Mouse (Mus musculus) embryonic facial prominence, embryonic 10.5 days (tissue): ENCODE data around the gene Zfp974. TPM values are rescaled to one million over a fixed set of nuclear protein-coding genes. Genes with fewer than 3 reads are reported as not detected.

ENCODE experiments used
- DNase-seq: peaks from one replicate; pipeline ENCODE4 v3.0.0-alpha.2; 2017; ENCODE audit warnings: low spot score
- H3K27ac ChIP-seq: fragments of 300-500 bp; sonication (generic); replicated peaks from 2 replicates; pipeline ENCODE4 v1.5.1; 2016; ENCODE audit warnings: mild to moderate bottlenecking
- H3K27me3 ChIP-seq: fragments of 300-500 bp; sonication (generic); replicated peaks from 2 replicates; pipeline ENCODE4 v1.6.1; 2016; ENCODE audit warnings: low read depth, mild to moderate bottlenecking; ENCODE audit not compliant: poor library complexity, severe bottlenecking
- H3K36me3 ChIP-seq: fragments of 300-500 bp; sonication (generic); replicated peaks from 2 replicates; pipeline ENCODE4 v1.6.1; 2016; ENCODE audit warnings: mild to moderate bottlenecking, moderate library complexity
- H3K4me1 ChIP-seq: fragments of 300-500 bp; sonication (generic); 2 replicates; pipeline ENCODE4 v1.6.1; 2016
- H3K4me3 ChIP-seq: fragments of 300-500 bp; sonication (generic); 2 replicates; pipeline ENCODE4 v1.5.1; 2016; ENCODE audit warnings: mild to moderate bottlenecking, moderate library complexity
- H3K9me3 ChIP-seq: fragments of 300-500 bp; sonication (generic); 2 replicates; pipeline ENCODE4 v1.6.1; 2016; ENCODE audit warnings: mild to moderate bottlenecking
- WGBS: fragments of 180-500 bp; shearing (Covaris S2); methylation state at CpG from one replicate; pipeline ENCODE4 v1.1.7; 2016; 5-methylcytosine and 5-hydroxymethylcytosine counted together
- polyA plus RNA-seq: library from polyadenylated mRNA; unstranded; fragments of >200 nt; fragmentation: Nextera tagmentation; extraction: Ambion mirVana; gene quantifications from 2 replicates; pipeline ENCODE4 v1.2.1, GENCODE M21; 2016

Zfp974 gene
- polyA plus RNA-seq, 1 experiment from 2014 or later = 9.8 TPM

GRCm38 (mm10) chr7:27860396-27861235 lies 68.6 kb downstream of the Zfp974 start:
- Histone ChIP-seq H3K36me3 (peaks cover 38% of the 10 kb centered on the region), H3K27me3 (no peaks in the 10 kb centered on the region), H3K9me3 (no peaks in the 10 kb centered on the region), H3K4me1 (peaks cover 15% of the 10 kb centered on the region), H3K27ac (peak overlapping the region; percentile 86), H3K4me3 (peak overlapping the region; percentile 72)
- peak; percentile 77 for DNase-seq
- whole genome bisulfite sequencing = 2% methylated on average over 22 of the region's 22 CpGs

GRCm38 (mm10) chr7:27859301-27860251 lies 69.7 kb downstream of the Zfp974 start:
- Histone ChIP-seq H3K9me3 (no peaks in the 10 kb centered on the region), H3K27me3 (no peaks in the 10 kb centered on the region), H3K4me3 (peak overlapping the region; percentile 72), H3K36me3 (peaks cover 38% of the 10 kb centered on the region), H3K4me1 (peaks cover 15% of the 10 kb centered on the region), H3K27ac (peak overlapping the region; percentile 86; the same call in 1 of the 2 replicates)
- DNase-seq = peak; percentile 11
- WGBS = 38% methylated on average over 10 of the region's 10 CpGs

Other genes starting within 250 kb of the Zfp974 start
- 4.9 and 5.0 TPM in 2 replicates for gene Zfp607b, start 240.1 kb downstream of the Zfp974 start, polyA plus RNA-seq
- 57.1 and 58.6 TPM in 2 replicates for gene Zfp60, start 198.1 kb downstream of the Zfp974 start, polyA plus RNA-seq
- gene Zfp626, start 122.3 kb downstream of the Zfp974 start, polyA plus RNA-seq = 1.9 and 2.4 TPM in 2 replicates
- gene Zfp59, start 90.9 kb downstream of the Zfp974 start, polyA plus RNA-seq = 10.1 and 10.2 TPM in 2 replicates
- gene Zfp607a, start 71.9 kb downstream of the Zfp974 start, polyA plus RNA-seq = 3.6 and 3.9 TPM in 2 replicates
- 21.5 and 22.2 TPM in 2 replicates for gene Zfp780b, start 49.7 kb upstream of the Zfp974 start, polyA plus RNA-seq
- gene Zfp850, start 84.7 kb upstream of the Zfp974 start, polyA plus RNA-seq = 8.4 and 10.5 TPM in 2 replicates
- 416 and 431 TPM in 2 replicates for gene Psmc4, start 120.6 kb upstream of the Zfp974 start, polyA plus RNA-seq
- 0.30 and 0.88 TPM in 2 replicates for gene Fcgbp, start 141.8 kb upstream of the Zfp974 start, polyA plus RNA-seq
- gene 9530053A07Rik, start 200.0 kb upstream of the Zfp974 start, polyA plus RNA-seq = 0.03 and 0.06 TPM in 2 replicates
- gene Fbl, start 240.2 kb upstream of the Zfp974 start, polyA plus RNA-seq = 171 and 181 TPM in 2 replicates